Mouse (Mus musculus) spleen, postnatal 36 days (tissue): ENCODE results near the gene Slc36a4.

Experiments used
- DNase-seq, 2 experiments: peaks; one replicate each; pipeline ENCODE4 v3.0.0; 2022; ENCODE audit warnings: low spot score in 2 of 2, mixed read lengths in 1 of 2

Slc36a4 gene

GRCm38 (mm10) chr9:15709599-15710381 lies at the start of gene Slc36a4:
TSS of gene Slc36a4 (plus strand) at chr9:15709738.
- DNase-seq = peak; percentile 46 to 50

DNA sequence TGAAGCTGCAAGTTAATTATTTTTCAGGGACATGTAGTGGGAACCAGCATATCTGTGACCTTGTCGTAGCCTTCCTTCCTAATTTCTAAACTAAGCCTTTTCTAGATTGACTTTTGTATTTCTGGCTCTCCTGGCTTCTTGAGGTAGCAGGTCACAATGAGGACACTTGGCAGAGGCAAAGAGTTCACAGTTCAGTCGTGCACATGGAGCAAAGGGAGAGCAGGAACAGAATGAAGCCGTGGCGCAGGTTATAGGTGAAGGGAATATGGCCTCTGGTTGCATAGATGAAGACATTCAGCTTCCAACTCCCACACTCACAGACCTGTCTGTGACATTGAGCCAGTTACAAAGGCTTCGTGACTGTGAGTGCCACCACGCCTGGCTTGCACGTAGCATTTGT lies 44.9 kb upstream of the Slc36a4 start:
- DNase-seq = no peak

- no peak for DNase-seq
Observed at GRCm38 (mm10) chr9:15669452-15669851, 40.1 kb upstream of the Slc36a4 start.

GRCm38 (mm10) chr9:15670002-15670527 lies 39.5 kb upstream of the Slc36a4 start:
- DNase-seq = no peak

DNA sequence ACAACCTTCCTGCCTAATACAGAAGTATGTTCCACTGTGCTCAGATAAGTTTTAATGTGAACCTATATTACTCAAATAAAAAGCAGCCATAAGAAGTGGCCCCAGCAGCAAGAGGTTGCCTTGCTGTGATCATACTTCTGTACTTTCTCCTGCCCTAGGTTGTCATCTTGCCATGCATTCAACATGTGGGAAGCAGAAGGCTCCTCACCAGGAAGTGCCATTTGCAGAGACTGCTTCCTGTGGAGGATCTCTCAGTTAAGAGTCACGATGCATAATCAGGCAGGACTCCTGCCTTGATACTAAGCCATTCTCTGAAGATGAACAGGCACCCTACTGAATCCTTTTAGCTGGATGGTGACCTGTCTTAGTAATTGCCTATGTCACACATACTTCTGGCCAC lies 37.3 kb upstream of the Slc36a4 start:
- DNase-seq = no peak

DNA sequence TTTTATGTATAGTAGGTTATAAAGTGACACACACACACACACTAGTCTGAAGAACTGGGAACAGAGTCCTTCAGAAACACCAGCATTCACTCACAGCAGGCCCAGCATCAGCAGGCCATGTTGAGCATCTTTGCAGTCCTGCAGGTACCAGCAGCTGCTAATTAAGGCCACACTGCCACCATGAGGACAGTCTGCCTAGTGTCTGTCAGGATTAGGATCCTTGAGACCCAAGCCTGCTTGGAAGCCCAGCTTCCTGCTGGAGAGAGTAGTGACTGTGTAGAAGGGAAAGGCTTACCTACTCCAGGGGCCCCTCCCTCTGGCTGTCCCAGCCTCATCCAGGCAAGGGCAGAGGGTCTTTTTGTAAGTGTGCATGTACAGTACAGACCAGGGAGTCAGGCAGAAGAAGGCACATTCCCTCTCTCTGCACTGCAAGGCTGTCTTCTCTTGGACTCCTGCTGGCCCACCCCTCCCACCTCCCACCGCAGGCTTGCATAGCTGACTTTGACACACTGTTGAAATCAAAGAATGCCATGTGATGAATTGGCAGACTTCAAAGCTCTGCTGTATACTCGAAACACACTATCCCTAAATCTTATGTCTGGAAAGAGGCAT lies 27.6 kb upstream of the Slc36a4 start:
- DNase-seq = peak; percentile 11 to 28

- DNase-seq = peak; percentile 27 to 43
Observed at GRCm38 (mm10) chr9:15685215-15685614, 24.3 kb upstream of the Slc36a4 start.

- no peak for DNase-seq
Observed at GRCm38 (mm10) chr9:15687358-15687757, 22.2 kb upstream of the Slc36a4 start.

GRCm38 (mm10) chr9:15693847-15694246 lies 15.7 kb upstream of the Slc36a4 start:
- peak; percentile 23 to 38 for DNase-seq

GRCm38 (mm10) chr9:15694989-15695388 lies 14.5 kb upstream of the Slc36a4 start:
- no peak for DNase-seq

GRCm38 (mm10) chr9:15705706-15706105 lies 3.8 kb upstream of the Slc36a4 start:
- no peak for DNase-seq

GRCm38 (mm10) chr9:15708979-15709598 lies 449 bp upstream of the Slc36a4 start:
- DNase-seq = no peak

GRCm38 (mm10) chr9:15710821-15711565 lies 1.5 kb downstream of the Slc36a4 start:
- no peak for DNase-seq

GRCm38 (mm10) chr9:15711676-15712075 lies 2.1 kb downstream of the Slc36a4 start:
- DNase-seq = no peak

DNA sequence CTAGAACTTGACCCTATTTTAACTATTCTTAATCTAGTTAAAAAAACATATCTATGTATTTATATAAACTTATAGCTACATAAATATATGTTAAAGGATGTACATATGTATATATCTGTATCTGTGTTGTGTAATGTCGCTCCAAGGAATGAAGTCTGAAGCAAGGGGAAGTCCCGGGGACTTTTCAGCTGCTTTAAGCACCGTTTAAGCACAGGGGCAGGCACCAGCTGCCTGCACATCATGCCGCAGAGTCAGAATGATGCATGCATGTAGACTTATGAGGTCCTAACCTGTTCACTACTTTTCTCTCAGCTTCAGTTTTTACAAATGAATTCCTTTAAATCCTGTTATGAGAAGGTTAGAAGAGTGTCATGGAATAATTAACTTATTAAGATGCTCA lies 5.3 kb downstream of the Slc36a4 start:
- DNase-seq = no peak

DNA sequence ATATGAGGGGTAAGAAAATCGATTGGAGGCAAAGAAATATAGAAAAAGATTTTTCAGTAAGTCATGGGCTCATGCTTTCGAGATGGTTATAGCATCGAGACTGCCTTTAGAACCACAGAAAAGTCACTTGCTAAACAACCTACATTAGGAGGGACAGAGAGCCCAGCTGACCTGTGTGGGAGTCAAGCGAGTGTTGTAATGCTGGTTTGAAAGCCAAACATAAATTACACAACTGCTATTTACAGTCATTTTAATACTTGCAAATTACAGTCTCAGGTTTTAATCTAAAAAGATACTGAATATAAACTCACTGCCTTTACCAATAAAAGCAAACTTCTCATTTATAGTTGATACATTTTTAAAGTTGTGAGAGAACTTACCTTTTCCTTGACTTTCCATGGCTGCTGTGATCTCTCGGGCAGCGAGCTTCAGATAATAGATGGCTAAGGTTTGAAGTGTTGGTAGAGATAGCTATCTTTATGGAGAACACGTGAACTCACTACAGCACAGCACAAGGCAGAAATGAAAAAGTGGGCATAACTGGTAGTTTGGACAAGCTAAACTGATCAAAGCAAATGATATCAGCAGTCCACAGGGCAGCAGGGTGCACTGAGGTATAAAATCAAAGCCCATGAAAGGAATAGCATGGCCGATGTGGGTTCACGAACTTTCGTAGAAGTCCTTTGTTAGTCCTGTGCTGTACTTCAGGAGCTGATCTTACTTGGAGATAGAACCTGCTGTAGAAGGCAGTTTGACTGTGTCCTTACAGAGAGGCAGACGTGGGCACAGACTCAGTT lies 5.9 kb downstream of the Slc36a4 start:
- no peak for DNase-seq

DNA sequence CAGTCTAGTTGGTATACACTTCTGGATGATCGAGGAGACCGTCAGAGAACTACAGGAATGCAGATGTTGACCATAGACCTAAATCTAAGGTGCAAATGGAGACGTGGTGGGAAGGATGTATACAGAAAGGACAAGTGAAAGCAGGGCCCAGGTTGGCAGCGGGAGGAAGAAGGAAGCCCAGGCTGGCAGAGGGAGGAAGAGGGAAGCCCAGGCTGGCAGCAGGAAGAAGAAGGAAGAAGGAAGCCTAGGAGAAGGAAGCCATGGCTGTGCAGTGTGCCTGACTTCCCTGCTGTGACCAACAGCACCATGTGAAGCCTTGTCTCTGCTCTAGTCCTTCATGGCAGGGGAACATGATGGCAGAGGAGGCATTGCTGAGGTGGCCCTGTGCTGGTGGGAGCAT lies 7.8 kb downstream of the Slc36a4 start:
- no peak for DNase-seq

- no peak for DNase-seq
Observed at GRCm38 (mm10) chr9:15718295-15718694, 8.8 kb downstream of the Slc36a4 start.

DNA sequence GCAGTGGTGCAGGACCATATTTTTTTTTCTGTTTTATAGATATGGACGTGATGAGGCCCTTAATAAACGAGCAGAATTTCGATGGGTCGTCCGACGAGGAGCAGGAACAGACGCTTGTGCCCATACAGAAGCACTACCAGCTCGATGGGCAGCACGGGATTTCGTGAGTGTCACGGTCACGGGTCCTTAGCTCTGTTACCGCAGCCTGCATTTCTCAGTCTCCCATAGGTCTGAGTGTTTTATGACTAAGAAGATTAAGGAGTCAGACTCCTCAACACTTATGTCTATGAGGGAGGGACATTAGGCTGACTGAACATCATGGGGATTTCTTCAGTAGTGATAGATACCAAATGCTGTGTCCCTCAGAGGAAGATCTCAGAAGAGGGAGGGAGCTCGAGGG lies 10.1 kb downstream of the Slc36a4 start:
- DNase-seq = no peak

GRCm38 (mm10) chr9:15720556-15720955 lies 11.0 kb downstream of the Slc36a4 start:
- DNase-seq = no peak

DNA sequence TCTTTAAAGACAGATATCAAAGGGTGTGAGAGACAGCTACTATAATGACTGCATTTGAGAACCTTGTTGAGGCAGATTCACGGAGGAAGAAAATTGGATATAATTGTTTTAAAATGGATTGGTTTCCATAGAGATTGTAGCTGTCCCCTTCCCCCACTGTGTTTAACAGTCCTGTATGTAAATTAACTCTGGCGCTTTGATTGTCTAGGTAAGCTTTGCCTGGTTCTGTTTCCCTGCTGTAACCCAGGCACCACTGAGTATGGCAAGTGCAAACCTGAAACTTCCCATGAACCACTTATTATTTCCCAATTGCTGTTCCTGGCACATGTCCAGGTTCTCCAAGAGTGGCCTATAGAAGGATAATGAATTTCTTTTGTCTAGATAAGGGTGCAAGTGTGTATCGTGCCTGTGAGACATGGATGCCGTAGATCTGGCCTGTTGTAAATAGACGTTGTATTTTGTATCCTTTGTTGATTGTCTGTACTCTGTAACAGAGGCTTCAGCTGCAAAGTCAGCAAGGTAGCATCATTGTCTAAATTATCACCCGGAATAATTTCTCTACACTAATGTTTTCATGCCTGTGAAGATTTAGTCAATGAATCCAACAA lies 11.8 kb downstream of the Slc36a4 start:
- DNase-seq = no peak
